Mouse (Mus musculus): ENCODE measurements around the gene Rbm39.

DNA sequence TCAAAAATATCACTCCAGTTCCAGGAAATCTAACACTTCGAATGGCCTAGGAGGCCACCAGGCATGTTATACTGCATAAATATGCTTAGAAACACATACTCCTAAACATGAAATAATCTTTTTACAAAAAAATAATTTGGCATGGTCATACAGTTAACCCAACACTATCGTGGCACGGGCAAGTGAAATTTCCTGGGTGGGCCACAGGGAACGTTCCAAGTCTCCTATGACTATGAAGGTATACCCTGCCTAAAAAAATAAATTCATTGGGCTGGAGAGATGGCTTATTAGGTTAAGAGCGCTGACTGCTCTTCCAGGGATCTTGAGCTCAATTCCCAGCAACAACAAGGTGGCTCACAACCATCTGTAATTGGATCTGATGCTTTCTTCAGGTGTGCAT lies 13.5 kb downstream of the Rbm39 start:
- TF ChIP-seq CTCF (IDR thresholded peaks at IDR 0.05; ENCODE audit: low read depth, low read length) (no peak), TAL1 (conservative IDR thresholded peaks at IDR 0.05; ENCODE audit: low read depth, low read length) (no peak), GATA2 (IDR thresholded peaks at IDR 0.05; ENCODE audit: borderline replicate concordance, low read depth, low read length) (no peak)

Measured in G1E (cell line).